Mouse (Mus musculus) testis, adult 2 months (tissue): Measurements from ENCODE around the gene Tmem231. TPM values are rescaled to one million over a fixed set of nuclear protein-coding genes. Genes with fewer than 3 reads are reported as not detected.

Experiments used
- H3K27ac ChIP-seq: fragments of 200-500 bp; 2 replicates; pipeline ENCODE4 v1.5.1; 2012; ENCODE audit warnings: low read depth, low read length; ENCODE audit not compliant: control insufficient read depth, insufficient read depth
- H3K27me3 ChIP-seq: fragments of 200-500 bp; 2 replicates; pipeline ENCODE4 v1.6.1; 2012; ENCODE audit warnings: mild to moderate bottlenecking, low read length, moderate library complexity; ENCODE audit not compliant: control insufficient read depth, insufficient read depth
- H3K36me3 ChIP-seq: fragments of 200-500 bp; 2 replicates; pipeline ENCODE4 v1.6.1; 2012; ENCODE audit warnings: mild to moderate bottlenecking, low read length; ENCODE audit not compliant: control insufficient read depth, insufficient read depth
- H3K4me1 ChIP-seq: fragments of 200-500 bp; 2 replicates; pipeline ENCODE4 v1.6.1; 2012; ENCODE audit warnings: low read length; ENCODE audit not compliant: control insufficient read depth, insufficient read depth
- H3K4me3 ChIP-seq: fragments of 200-500 bp; 2 replicates; pipeline ENCODE4 v1.5.1; 2012; ENCODE audit warnings: low read depth, mild to moderate bottlenecking, low read length, moderate library complexity, mixed read lengths; ENCODE audit not compliant: control insufficient read depth
- CTCF ChIP-seq: fragments of 200-500 bp; IDR thresholded peaks from 2 replicates; pipeline ENCODE4 v1.5.1; 2012; ENCODE audit warnings: low read depth, mild to moderate bottlenecking, inconsistent platforms, low read length, moderate library complexity; ENCODE audit not compliant: control insufficient read depth, insufficient read depth, insufficient replicate concordance
- POLR2A ChIP-seq: fragments of 200-500 bp; IDR thresholded peaks from 2 replicates; pipeline ENCODE4 v1.6.1; 2012; ENCODE audit warnings: low read depth, mild to moderate bottlenecking, inconsistent platforms, low read length, moderate library complexity; ENCODE audit not compliant: control insufficient read depth
- polyA plus RNA-seq: library from polyadenylated mRNA; depleted of rRNA; stranded (reverse); fragments of >200 nt; gene quantifications from 2 replicates; pipeline ENCODE4 v1.2.3, GENCODE M21; 2012

The Tmem231 gene
- polyA plus RNA-seq, 1 experiment: 18.6 TPM

DNA sequence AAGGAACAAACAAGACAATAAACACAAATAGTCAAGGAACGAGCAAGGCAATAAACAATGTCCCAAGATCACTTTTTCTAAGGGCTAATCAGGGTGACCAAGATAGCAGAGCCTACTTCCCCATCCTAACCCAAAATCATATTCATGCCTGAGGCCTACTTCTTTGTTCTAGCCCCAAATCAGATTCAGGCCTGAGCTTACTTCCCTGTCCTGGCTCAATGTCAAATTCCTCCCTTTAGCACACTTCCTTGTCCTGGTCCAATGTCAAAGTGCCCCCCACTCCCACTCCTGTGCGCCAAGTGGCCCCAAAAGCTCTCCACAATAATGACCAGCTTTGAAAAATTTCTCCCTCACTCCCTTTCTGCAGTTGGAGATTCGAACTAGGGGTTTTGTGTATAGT lies 3.5 kb upstream of the Tmem231 start:
- Histone ChIP-seq H3K27ac (no peak overlapping the region), H3K4me1 (peaks cover 23% of the 10 kb centered on the region), H3K4me3 (no peak overlapping the region), H3K27me3 (no peaks in the 10 kb centered on the region), H3K36me3 (no peaks in the 10 kb centered on the region)
- TF ChIP-seq CTCF (no peak), POLR2A (no peak)

DNA sequence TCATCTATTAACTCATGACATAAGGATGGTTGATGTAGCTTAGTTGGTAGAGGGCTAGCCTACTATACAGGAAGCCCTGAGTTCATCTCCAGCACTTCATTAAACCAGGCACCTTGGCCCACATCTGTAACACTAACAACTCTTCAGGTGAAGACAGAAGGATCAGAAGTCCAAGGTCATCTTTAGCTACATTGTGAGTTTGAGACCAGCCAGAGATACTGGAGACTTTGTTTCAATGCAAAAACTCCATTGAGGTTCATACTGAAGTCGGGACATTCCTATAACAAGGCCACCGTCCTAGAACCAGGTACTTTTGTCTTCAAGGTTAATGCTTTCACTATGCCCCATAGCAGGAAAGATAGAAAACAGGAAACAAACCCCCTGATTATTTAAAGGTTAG lies 520 bp upstream of the Tmem231 start:
- H3K4me3 ChIP-seq: no peak overlapping the region
- no peaks in the 10 kb centered on the region for H3K27me3 ChIP-seq
- H3K27ac ChIP-seq: no peak overlapping the region
- no peak for TF ChIP-seq POLR2A
- no peak for TF ChIP-seq CTCF
- H3K4me1 ChIP-seq: peaks cover 14% of the 10 kb centered on the region
- no peaks in the 10 kb centered on the region; the same call in 1 of the 2 replicates for H3K36me3 ChIP-seq

DNA sequence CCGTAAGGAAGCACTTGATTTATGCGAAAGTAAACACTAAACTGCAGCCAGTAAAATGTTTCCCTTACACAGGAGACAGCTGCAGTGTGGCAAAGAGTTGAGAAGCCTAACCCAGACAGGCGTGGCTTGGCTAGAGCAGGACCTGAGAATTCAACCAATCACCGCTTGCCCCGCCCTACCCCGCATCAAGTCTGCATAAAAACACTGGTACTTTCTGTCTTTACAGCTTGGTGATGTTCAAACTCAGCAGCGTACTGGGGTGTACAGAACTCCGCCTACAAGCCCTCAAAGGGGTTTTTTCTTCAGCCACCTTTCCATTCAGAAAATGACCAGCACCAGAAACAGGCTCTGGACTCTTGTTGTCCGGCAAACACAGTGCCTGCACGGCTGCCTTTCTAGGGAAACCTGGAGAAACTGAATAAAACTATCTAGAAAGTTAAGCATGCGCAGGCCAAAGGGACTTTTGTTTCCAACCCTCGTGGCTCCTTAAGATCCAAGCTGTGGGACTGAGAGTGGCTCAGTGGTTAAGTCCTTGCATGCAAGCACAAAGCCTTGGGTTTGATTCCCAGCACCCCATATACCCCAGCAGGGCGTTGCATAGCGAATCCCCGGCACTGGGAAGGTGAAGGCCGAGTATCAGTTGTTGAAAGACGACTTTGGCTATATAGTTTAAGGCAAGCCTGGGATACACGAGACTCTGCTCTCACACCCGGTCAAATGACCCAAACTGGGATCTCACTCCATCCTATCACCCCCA lies 923 bp downstream of the Tmem231 start:
- H3K4me1 ChIP-seq: peaks cover 14% of the 10 kb centered on the region
- H3K36me3 ChIP-seq: no peaks in the 10 kb centered on the region; the same call in 1 of the 2 replicates
- H3K27ac ChIP-seq: peak overlapping the region; percentile 79
- no peaks in the 10 kb centered on the region for H3K27me3 ChIP-seq
- peak overlapping the region; percentile 95 for H3K4me3 ChIP-seq
- TF ChIP-seq CTCF: no peak
- no peak for TF ChIP-seq POLR2A

DNA sequence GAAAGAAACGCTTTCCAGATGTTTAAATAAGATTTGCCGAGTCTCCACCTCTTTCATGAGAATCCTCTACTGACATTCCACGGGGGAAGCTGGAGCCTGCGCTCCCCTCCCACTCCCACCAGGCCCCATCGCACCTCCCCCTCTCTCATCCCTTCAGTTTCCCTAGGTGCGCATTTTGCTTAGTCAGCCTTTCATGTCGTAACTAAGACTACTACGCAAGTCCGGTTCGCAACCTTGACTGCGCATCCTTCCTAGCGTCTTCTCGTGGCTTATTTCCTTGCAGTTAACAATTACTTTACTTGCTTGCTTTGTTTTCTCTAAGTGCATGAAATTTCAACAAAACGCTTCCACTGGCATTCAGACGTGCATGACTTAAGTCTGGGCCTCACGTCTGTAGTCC lies 2.0 kb downstream of the Tmem231 start:
- Histone ChIP-seq H3K4me1 (peaks cover 14% of the 10 kb centered on the region), H3K4me3 (no peak overlapping the region)

DNA sequence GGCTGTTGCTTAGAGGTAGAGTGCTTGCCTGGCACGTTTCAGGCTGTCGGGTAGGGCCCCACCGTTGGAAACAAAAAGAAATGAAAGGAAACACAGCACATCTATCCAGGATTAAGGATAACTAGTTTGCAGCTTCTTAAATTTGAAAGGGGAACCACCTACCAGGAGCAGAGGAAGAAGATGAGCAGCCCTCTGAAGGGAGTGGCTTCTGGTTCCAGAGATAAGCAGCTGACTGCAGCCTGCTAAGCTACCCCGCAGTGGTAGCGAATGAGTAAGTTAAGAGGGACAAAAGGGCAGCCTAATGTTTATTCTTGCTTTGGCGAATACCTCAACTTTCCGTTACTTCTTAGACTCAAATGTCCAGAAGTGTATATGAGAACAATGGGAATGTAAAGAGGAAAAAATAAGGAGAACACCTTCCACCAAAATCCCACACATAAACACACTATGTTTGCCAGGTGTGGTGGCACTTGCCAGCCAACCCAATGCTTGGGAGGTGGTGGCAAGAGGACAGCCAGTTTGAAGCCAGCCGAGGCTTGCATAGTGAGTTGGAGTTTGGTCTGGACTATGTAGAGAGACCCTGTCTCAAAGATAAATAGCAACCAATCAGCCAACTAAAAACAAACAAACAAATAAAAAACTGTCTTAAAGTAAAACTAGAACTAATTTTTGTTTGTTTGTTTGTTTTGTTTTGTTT lies 3.9 kb downstream of the Tmem231 start:
- Histone ChIP-seq H3K27me3 (no peaks in the 10 kb centered on the region), H3K36me3 (no peaks in the 10 kb centered on the region; the same call in 1 of the 2 replicates), H3K27ac (no peak overlapping the region), H3K4me3 (no peak overlapping the region), H3K4me1 (peaks cover 14% of the 10 kb centered on the region)
- TF ChIP-seq CTCF (no peak), POLR2A (no peak)

More for the DNA sequence above, 2.0 kb downstream of the Tmem231 start:
- Histone ChIP-seq H3K36me3 (no peaks in the 10 kb centered on the region; the same call in 1 of the 2 replicates), H3K27me3 (no peaks in the 10 kb centered on the region), H3K27ac (no peak overlapping the region)
- TF ChIP-seq POLR2A: no peak

DNA sequence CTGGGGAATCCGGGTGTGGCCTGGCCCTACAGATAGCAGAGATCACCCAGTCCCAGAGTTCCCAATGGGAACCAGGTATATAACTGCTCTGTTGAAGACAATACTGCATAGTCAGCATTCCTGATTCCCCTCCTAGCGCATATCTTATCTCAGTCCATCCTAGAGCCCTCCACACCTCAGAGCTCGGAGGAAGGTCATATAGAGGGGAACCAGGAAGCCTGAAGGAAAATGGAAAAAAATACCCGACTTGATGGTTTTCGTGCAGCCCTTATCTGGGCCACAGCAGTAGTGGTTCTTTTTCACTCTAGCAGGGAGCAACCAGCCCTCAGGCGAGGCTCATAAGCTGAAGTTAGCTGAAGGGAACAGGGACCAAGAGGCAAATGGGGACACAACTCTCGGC lies 8.7 kb downstream of the Tmem231 start:
- H3K27me3 ChIP-seq: no peaks in the 10 kb centered on the region
- no peak for TF ChIP-seq POLR2A
- peaks cover 3% of the 10 kb centered on the region for H3K4me1 ChIP-seq
- H3K4me3 ChIP-seq: no peak overlapping the region
- no peaks in the 10 kb centered on the region; the same call in 1 of the 2 replicates for H3K36me3 ChIP-seq
- no peak overlapping the region for H3K27ac ChIP-seq

DNA sequence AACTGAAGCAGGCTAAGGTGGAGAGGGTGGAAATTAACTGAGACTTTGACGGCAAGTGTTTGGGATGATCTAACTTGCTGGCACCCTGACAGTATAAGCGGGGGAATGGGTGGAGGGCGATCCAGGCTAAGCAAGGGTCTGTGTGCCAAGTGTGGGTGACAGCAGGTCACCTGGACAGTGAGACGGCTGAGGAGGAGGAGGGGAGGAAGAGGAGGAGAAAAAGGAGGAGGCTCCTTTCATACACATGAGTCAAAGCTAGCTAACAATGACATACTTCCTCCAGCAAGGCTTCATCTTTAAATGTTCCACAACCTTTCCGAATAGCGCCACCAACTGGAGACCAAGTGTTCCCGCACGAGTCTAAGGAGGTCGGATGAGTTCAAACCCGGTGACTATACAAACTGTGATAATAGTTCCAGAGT lies 10.3 kb downstream of the Tmem231 start:
- Histone ChIP-seq H3K27ac (peak overlapping the region; percentile 62), H3K27me3 (no peaks in the 10 kb centered on the region), H3K4me1 (peaks cover 3% of the 10 kb centered on the region), H3K36me3 (no peaks in the 10 kb centered on the region), H3K4me3 (peak overlapping the region; percentile 50)
- TF ChIP-seq CTCF (peak; percentile 36; the same call in 1 of the 2 replicates), POLR2A (no peak)
